16 mouse cellular contexts compared by ENCODE assay signal in the genomic region with DNA sequence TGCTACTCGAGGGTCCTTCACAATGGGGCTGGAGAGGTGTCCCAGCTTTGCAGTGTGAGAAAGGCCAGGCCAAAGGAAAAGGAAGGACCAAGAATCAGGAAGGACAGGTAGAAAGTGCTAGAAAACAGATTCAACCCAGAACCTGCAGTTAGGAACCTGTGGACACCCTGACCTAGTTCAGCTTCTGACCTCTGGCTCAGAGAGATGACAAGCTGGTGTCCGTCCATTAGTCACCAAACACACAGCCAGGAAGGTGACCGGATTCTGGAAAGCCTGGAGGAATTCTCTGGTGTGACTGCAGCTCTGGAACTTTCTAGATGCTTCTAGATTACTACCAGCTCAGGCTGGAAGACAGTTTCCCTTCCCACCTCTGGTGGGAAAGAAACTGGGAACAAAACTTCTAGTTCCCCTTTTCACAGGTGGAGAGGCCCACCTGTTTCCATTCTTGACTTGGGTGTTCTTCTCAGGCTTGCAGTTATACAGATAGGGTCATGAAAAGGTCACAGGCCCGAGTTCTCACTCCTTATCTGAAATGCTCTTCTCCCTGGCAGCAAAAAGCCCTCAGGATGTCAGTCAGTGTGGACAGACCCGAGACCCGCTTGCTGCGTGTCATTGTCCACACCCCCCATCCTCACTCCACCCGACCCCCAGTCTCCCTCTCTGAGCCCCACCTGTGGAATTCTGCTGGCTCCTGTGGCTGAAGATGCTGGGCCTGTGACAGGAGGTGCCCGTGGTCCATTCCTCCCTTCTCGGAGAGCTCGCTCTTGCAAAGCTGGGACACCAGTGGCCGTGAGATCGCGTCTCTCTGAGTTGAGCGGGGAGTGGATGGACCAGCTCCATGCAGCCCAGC.
DNase-seq lines count a peak whose midpoint lies in the region; ATAC-seq lines count a peak whose summit lies in the region.
"Had no signal": no experiment of that assay in that cellular context is flagged by ENCODE, and none has a peak within 500 bp of the region (broad histone marks: within the 10 kb centered on the region; RNA-seq: fewer than 3 reads in every experiment).

No protein-coding gene starts in this region.

- H3K27me3 ChIP-seq in heart, embryonic 12.5 days (replicated peaks), result no peaks in the 10 kb centered on the region
- no peaks in the 10 kb centered on the region for H3K27me3 ChIP-seq in heart, embryonic 11.5 days (ENCODE audit: control insufficient read depth, insufficient read depth, low read length)
- H3K27me3 ChIP-seq in embryonic facial prominence, embryonic 15.5 days, result no peaks in the 10 kb centered on the region
- H3K27me3 ChIP-seq: heart, embryonic 15.5 days; kidney, embryonic 15.5 days; lung, embryonic 15.5 days; neural tube, embryonic 13.5 days had no signal

- H3K9ac ChIP-seq in heart, embryonic 12.5 days, result no peak overlapping the region
- H3K9ac ChIP-seq in heart, embryonic 11.5 days (ENCODE audit: low read depth, low read length), result no peak overlapping the region
- no peak overlapping the region for H3K9ac ChIP-seq in embryonic facial prominence, embryonic 15.5 days
- H3K9ac ChIP-seq: heart, embryonic 15.5 days; kidney, embryonic 15.5 days; lung, embryonic 15.5 days; neural tube, embryonic 13.5 days had no signal

- DNase-seq in thymus, postnatal 14 days, result peak; percentile 23
- no peak for DNase-seq in thymus, adult 18-20 months
- DNase-seq in ovary, postnatal 14 days (ENCODE audit: low spot score), result no peak
- DNase-seq: cerebellum, adult 11-12 months; gastrocnemius, postnatal 25 days; spleen, adult 18-20 months had no signal

- H3K4me2 ChIP-seq in heart, embryonic 12.5 days, result no peak overlapping the region
- no peak overlapping the region for H3K4me2 ChIP-seq in heart, embryonic 11.5 days
- H3K4me2 ChIP-seq in embryonic facial prominence, embryonic 15.5 days (replicated peaks), result no peak overlapping the region
- H3K4me2 ChIP-seq: heart, embryonic 15.5 days; kidney, embryonic 15.5 days; lung, embryonic 15.5 days; neural tube, embryonic 13.5 days had no signal

- peak overlapping the region; percentile 3; the same call in 1 of the 2 replicates for H3K27ac ChIP-seq in heart, embryonic 12.5 days (ENCODE audit: poor library complexity, severe bottlenecking)
- H3K27ac ChIP-seq in heart, embryonic 11.5 days (ENCODE audit: low read depth, low read length), result no peak overlapping the region
- peak overlapping the region; percentile 82 for H3K27ac ChIP-seq in embryonic facial prominence, embryonic 15.5 days (replicated peaks)
- H3K27ac ChIP-seq: heart, embryonic 15.5 days; kidney, embryonic 15.5 days; lung, embryonic 15.5 days had no signal

- H3K4me1 ChIP-seq in heart, embryonic 12.5 days (replicated peaks), result peaks cover 94% of the 10 kb centered on the region
- H3K4me1 ChIP-seq in heart, embryonic 11.5 days (ENCODE audit: control insufficient read depth, insufficient read depth, low read length), result peaks cover 79% of the 10 kb centered on the region
- peaks cover 98% of the 10 kb centered on the region for H3K4me1 ChIP-seq in embryonic facial prominence, embryonic 15.5 days

- ATAC-seq in heart, embryonic 12.5 days (ENCODE audit: insufficient number of reproducible peaks, low FRiP score), result no peak
- no peak for ATAC-seq in heart, embryonic 11.5 days (replicated peaks; ENCODE audit: insufficient number of reproducible peaks, low FRiP score, low TSS enrichment)
- no peak for ATAC-seq in embryonic facial prominence, embryonic 15.5 days (ENCODE audit: insufficient number of reproducible peaks, low FRiP score, low TSS enrichment, low read depth)
- ATAC-seq in CD4-positive, CD25-positive, alpha-beta regulatory T cell, adult 4 months, result no peak
- ATAC-seq: activated CD4-positive, CD25-positive, alpha-beta regulatory T cell, adult 4 months; hindbrain, embryonic 16.5 days had no signal

- H3K9me3 ChIP-seq in heart, embryonic 12.5 days (replicated peaks), result no peaks in the 10 kb centered on the region
- H3K9me3 ChIP-seq in heart, embryonic 11.5 days (replicated peaks; ENCODE audit: control insufficient read depth, low read length), result no peaks in the 10 kb centered on the region
- H3K9me3 ChIP-seq in embryonic facial prominence, embryonic 15.5 days (replicated peaks), result no peaks in the 10 kb centered on the region
- H3K9me3 ChIP-seq: heart, embryonic 15.5 days; kidney, embryonic 15.5 days; lung, embryonic 15.5 days; neural tube, embryonic 13.5 days had no signal

- WGBS in heart, embryonic 12.5 days, result 57% methylated on average over 15 of the region's 15 CpGs
- 54% methylated on average over 15 of the region's 15 CpGs for WGBS in heart, embryonic 11.5 days (ENCODE audit: insufficient replicate concordance)
- WGBS in embryonic facial prominence, embryonic 15.5 days, result 80% methylated on average over 15 of the region's 15 CpGs

- no peak overlapping the region for H3K4me3 ChIP-seq in heart, embryonic 12.5 days
- no peak overlapping the region for H3K4me3 ChIP-seq in heart, embryonic 11.5 days (ENCODE audit: low read depth, low read length)
- no peak overlapping the region for H3K4me3 ChIP-seq in embryonic facial prominence, embryonic 15.5 days (replicated peaks)
- H3K4me3 ChIP-seq: heart, embryonic 15.5 days; kidney, embryonic 15.5 days; lung, embryonic 15.5 days; neural tube, embryonic 13.5 days had no signal

- H3K36me3 ChIP-seq in heart, embryonic 12.5 days, result no peaks in the 10 kb centered on the region
- no peaks in the 10 kb centered on the region for H3K36me3 ChIP-seq in heart, embryonic 11.5 days (ENCODE audit: control insufficient read depth, insufficient read depth, low read length)
- H3K36me3 ChIP-seq in embryonic facial prominence, embryonic 15.5 days, result no peaks in the 10 kb centered on the region
- H3K36me3 ChIP-seq: heart, embryonic 15.5 days; kidney, embryonic 15.5 days; lung, embryonic 15.5 days; neural tube, embryonic 13.5 days had no signal
